In the genomic region with DNA sequence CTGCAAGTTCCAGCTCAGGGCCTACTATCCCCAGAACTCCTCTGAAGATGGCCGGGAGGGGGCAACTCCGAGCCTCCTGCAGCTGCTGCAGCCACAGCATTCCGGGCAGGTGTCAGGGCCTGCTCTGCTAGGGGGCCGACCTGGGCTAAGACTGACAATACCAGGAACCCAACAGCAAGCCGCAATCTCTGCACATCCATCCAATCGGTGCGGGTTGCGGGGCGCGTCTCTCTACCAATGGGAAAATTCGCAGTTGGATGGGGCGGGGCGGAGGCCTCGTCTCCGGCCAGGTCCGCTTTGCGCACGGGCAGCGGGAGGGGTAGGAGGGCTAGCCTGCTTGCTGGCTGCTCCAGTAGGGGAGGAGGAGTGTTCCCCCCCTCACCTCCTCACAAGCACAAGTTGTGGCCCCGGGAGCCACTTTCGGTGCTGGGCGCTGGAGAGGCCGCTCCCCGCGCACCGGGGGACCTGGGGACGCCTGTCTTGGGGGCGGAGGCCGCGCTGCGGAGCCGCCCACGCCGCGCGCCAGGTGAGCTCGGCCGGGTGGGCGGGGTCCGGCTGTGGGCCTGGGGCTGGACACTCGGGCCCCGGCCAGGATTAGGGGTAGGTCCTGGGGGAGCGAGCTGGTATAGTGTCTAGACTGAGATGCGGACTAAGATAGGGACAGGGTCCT, we compare ENCODE assay signal across 8 mouse cellular contexts. TPM values are rescaled to one million over a fixed set of nuclear protein-coding genes. Genes with fewer than 3 reads are reported as not detected.
A peak's percentile ranks its signal among the peaks of the same experiment; 100 is the strongest.
DNase-seq lines count a peak whose midpoint lies in the region; ATAC-seq and TF ChIP-seq lines count a peak whose summit lies in the region.

Gene Tango2, minus strand, starts transcription at position 173 of the 670 bp plus-strand sequence.
Gene Arvcf, plus strand, starts transcription at position 252 of the 670 bp plus-strand sequence.

- TF ChIP-seq CTCF in G1E (IDR thresholded peaks at IDR 0.05; ENCODE audit: low read depth, low read length), result no peak

- peaks cover 71% of the 10 kb centered on the region for H3K4me1 ChIP-seq in G1E (ENCODE audit: insufficient read depth, low read depth, low read length)
- H3K4me1 ChIP-seq in hindbrain, embryonic 10.5 days (replicated peaks), result peaks cover 56% of the 10 kb centered on the region
- H3K4me1 ChIP-seq in lung, embryonic 16.5 days (replicated peaks; ENCODE audit: control insufficient read depth, insufficient read depth, low read length), result peaks cover 12% of the 10 kb centered on the region

- no peaks in the 10 kb centered on the region for H3K36me3 ChIP-seq in G1E (replicated peaks)
- peaks cover 6% of the 10 kb centered on the region; the same call in 1 of the 2 replicates for H3K36me3 ChIP-seq in hindbrain, embryonic 10.5 days
- H3K36me3 ChIP-seq in lung, embryonic 16.5 days (ENCODE audit: control insufficient read depth, insufficient read depth, low read length), result no peaks in the 10 kb centered on the region

- peaks cover 50% of the 10 kb centered on the region for H3K27me3 ChIP-seq in G1E (ENCODE audit: insufficient read depth, low read length)
- H3K27me3 ChIP-seq in hindbrain, embryonic 10.5 days (ENCODE audit: insufficient read depth, poor library complexity, severe bottlenecking), result peaks cover 50% of the 10 kb centered on the region
- peaks cover 19% of the 10 kb centered on the region for H3K27me3 ChIP-seq in lung, embryonic 16.5 days (ENCODE audit: control insufficient read depth, insufficient read depth, low read depth, low read length)

- ATAC-seq in G1E (ENCODE audit: extremely low read depth, insufficient number of reproducible peaks, low FRiP score, poor library complexity, severe bottlenecking), result no peak
- ATAC-seq in lung, embryonic 16.5 days (ENCODE audit: low read depth), result peak; percentile 82

- H3K4me3 ChIP-seq in G1E (ENCODE audit: low read depth, low read length), result peak within 1 kb of the TSS; percentile 67; the same call in 1 of the 2 replicates
- H3K4me3 ChIP-seq in hindbrain, embryonic 10.5 days, result peak within 1 kb of the TSS; percentile 89
- peak within 1 kb of the TSS; percentile 77 for H3K4me3 ChIP-seq in lung, embryonic 16.5 days (ENCODE audit: low read length)

- H3K9ac ChIP-seq in lung, embryonic 16.5 days (ENCODE audit: low read length), result peak within 1 kb of the TSS; percentile 70

- no peak for DNase-seq in G1E (ENCODE audit: low spot score)
- peak; percentile 98 for DNase-seq in cerebellum, adult 9-10 months
- peak; percentile 95 to 97 for DNase-seq in frontal cortex, adult 2 months (ENCODE audit: extremely low spot score in 1 of 2, low spot score in 1 of 2)
- DNase-seq in hindbrain, embryonic 10.5 days (ENCODE audit: low spot score), result peak; percentile 95
- peak; percentile 95 for DNase-seq in layer of hippocampus, adult 9-11 months
- peak; percentile 69 for DNase-seq in ovary, postnatal 10 days (ENCODE audit: low spot score)
- peak; percentile 69 to 73 for DNase-seq in thymus, postnatal 10 days (ENCODE audit: low spot score in 2 of 2)

- H3K27ac ChIP-seq in hindbrain, embryonic 10.5 days, result peak within 1 kb of the TSS; percentile 91
- no peak within 1 kb of the TSS; the same call in 1 of the 2 replicates for H3K27ac ChIP-seq in lung, embryonic 16.5 days (ENCODE audit: low read length)

- H3K9me3 ChIP-seq in G1E (replicated peaks), result no peaks in the 10 kb centered on the region
- no peaks in the 10 kb centered on the region for H3K9me3 ChIP-seq in hindbrain, embryonic 10.5 days
- no peaks in the 10 kb centered on the region for H3K9me3 ChIP-seq in lung, embryonic 16.5 days (ENCODE audit: control insufficient read depth, low read length)

- peak within 1 kb of the TSS; percentile 99 for H3K4me2 ChIP-seq in lung, embryonic 16.5 days (ENCODE audit: low read depth, low read length)

- under 1% methylated on average over 44 of the region's 44 CpGs for WGBS in hindbrain, embryonic 10.5 days
- 0% methylated on average over 43 of the region's 44 CpGs for WGBS in lung, embryonic 16.5 days

RNA-seq across cellular contexts. Expression of gene Tango2, which starts in this region (rescaled TPM):
- total RNA-seq in G1E (2014; fragmentation: Nextera tagmentation), result 87.0 and 88.7 TPM in 2 replicates
- 40.7 and 47.9 TPM in 2 replicates for total RNA-seq in G1E (2017)
- 37.3 and 42.8 TPM in 2 replicates for polyA plus RNA-seq in G1E (2012)
- 181 and 196 TPM in 2 replicates for polyA plus RNA-seq in frontal cortex, adult 2 months (2012; rRNA removed)
- 45.5 and 52.8 TPM in 2 replicates for polyA plus RNA-seq in hindbrain, embryonic 10.5 days (2016; fragmentation: Nextera tagmentation; extraction: Ambion mirVana)
- polyA plus RNA-seq in lung, embryonic 16.5 days (2015; fragmentation: Nextera tagmentation; extraction: Ambion mirVana), result 27.0 and 28.7 TPM in 2 replicates

RNA-seq across cellular contexts. Expression of gene Arvcf, which starts in this region (rescaled TPM):
- total RNA-seq in G1E (2014; fragmentation: Nextera tagmentation), result 53.7 and 64.0 TPM in 2 replicates
- 188 and 239 TPM in 2 replicates for total RNA-seq in G1E (2017)
- 137 and 154 TPM in 2 replicates for polyA plus RNA-seq in G1E (2012)
- 40.8 and 44.2 TPM in 2 replicates for polyA plus RNA-seq in frontal cortex, adult 2 months (2012; rRNA removed)
- polyA plus RNA-seq in hindbrain, embryonic 10.5 days (2016; fragmentation: Nextera tagmentation; extraction: Ambion mirVana), result 99.5 and 115 TPM in 2 replicates
- polyA plus RNA-seq in lung, embryonic 16.5 days (2015; fragmentation: Nextera tagmentation; extraction: Ambion mirVana), result 34.0 and 36.7 TPM in 2 replicates
